In the genomic region with DNA sequence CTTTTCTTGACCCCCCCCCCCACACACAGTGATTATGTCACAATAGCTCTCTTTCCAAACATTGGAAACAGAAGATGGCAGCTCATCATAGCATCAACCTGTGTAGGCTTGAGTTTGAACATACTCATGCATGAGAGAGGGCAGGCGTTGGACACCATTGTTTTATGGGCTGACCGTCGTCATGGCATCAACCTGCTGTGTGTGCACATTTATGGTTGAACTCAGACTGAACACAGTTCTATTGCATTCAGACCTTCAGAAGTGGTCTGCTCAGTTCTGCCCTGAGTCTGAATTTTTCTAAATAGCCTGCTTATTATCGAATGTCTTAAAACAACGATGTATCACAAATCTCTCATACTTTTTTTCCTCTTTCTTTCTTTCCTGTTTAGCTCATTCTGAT, we compare ENCODE assay signal across 13 mouse cellular contexts. TPM values are rescaled to one million over a fixed set of nuclear protein-coding genes. Genes with fewer than 3 reads are reported as not detected.
DNase-seq lines count a peak whose midpoint lies in the region; ATAC-seq lines count a peak whose summit lies in the region.
"Had no signal": no experiment of that assay in that cellular context is flagged by ENCODE, and none has a peak within 500 bp of the region (broad histone marks: within the 10 kb centered on the region; RNA-seq: fewer than 3 reads in every experiment).

No protein-coding gene starts in this region.

- H3K9me3 ChIP-seq in embryonic facial prominence, embryonic 10.5 days = no peaks in the 10 kb centered on the region
- no peaks in the 10 kb centered on the region for H3K9me3 ChIP-seq in hindbrain, embryonic 10.5 days
- H3K9me3 ChIP-seq in midbrain, embryonic 13.5 days = no peaks in the 10 kb centered on the region
- no peaks in the 10 kb centered on the region for H3K9me3 ChIP-seq in liver, embryonic 11.5 days (ENCODE audit: control insufficient read depth, low read length)
- H3K9me3 ChIP-seq: liver, embryonic 13.5 days had no signal

- H3K4me2 ChIP-seq in midbrain, embryonic 13.5 days (replicated peaks) = peak overlapping the region; percentile 86
- H3K4me2 ChIP-seq in liver, embryonic 11.5 days = no peak overlapping the region
- H3K4me2 ChIP-seq: liver, embryonic 13.5 days had no signal

- peaks cover 80% of the 10 kb centered on the region for H3K4me1 ChIP-seq in embryonic facial prominence, embryonic 10.5 days
- H3K4me1 ChIP-seq in hindbrain, embryonic 10.5 days (replicated peaks) = peaks cover 100% of the 10 kb centered on the region
- peaks cover 98% of the 10 kb centered on the region for H3K4me1 ChIP-seq in midbrain, embryonic 13.5 days (replicated peaks)
- H3K4me1 ChIP-seq in liver, embryonic 11.5 days (replicated peaks; ENCODE audit: control insufficient read depth, insufficient read depth, low read length) = peaks cover 6% of the 10 kb centered on the region

- WGBS in embryonic facial prominence, embryonic 10.5 days = 85% methylated on average over 5 of the region's 5 CpGs
- 63% methylated on average over 5 of the region's 5 CpGs for WGBS in hindbrain, embryonic 10.5 days
- 29% methylated on average over 5 of the region's 5 CpGs for WGBS in midbrain, embryonic 13.5 days
- 89% methylated on average over 5 of the region's 5 CpGs for WGBS in liver, embryonic 11.5 days

- no peak overlapping the region for H3K9ac ChIP-seq in midbrain, embryonic 13.5 days (replicated peaks)
- no peak overlapping the region for H3K9ac ChIP-seq in liver, embryonic 11.5 days (ENCODE audit: low read depth, low read length)
- H3K9ac ChIP-seq: liver, embryonic 13.5 days had no signal

- peaks cover 80% of the 10 kb centered on the region for H3K36me3 ChIP-seq in embryonic facial prominence, embryonic 10.5 days (replicated peaks)
- peaks cover 86% of the 10 kb centered on the region for H3K36me3 ChIP-seq in hindbrain, embryonic 10.5 days
- H3K36me3 ChIP-seq in midbrain, embryonic 13.5 days = peaks cover 58% of the 10 kb centered on the region
- peaks cover 28% of the 10 kb centered on the region for H3K36me3 ChIP-seq in liver, embryonic 11.5 days (ENCODE audit: control insufficient read depth, insufficient read depth, low read length)

- DNase-seq in 3T3-L1 (ENCODE audit: low read depth, low spot score) = peak; percentile 27
- no peak for DNase-seq in embryonic facial prominence, embryonic 10.5 days (ENCODE audit: low spot score)
- no peak for DNase-seq in hindbrain, embryonic 10.5 days (ENCODE audit: low spot score)
- no peak for DNase-seq in liver, embryonic 11.5 days (ENCODE audit: low spot score)
- DNase-seq in kidney, adult 9 months = no peak
- DNase-seq: cerebellum, adult 11 months; heart, adult 2 months; heart, postnatal 36 days; kidney, adult 18-20 months; liver, embryonic 13.5 days; lung, postnatal 10 days had no signal

- no peak for ATAC-seq in midbrain, embryonic 13.5 days
- no peak for ATAC-seq in liver, embryonic 11.5 days (replicated peaks; ENCODE audit: low FRiP score)
- no peak for ATAC-seq in megakaryocyte, adult 5-6 weeks (ENCODE audit: poor library complexity, severe bottlenecking)

- peak overlapping the region; percentile 35; the same call in 1 of the 2 replicates for H3K27ac ChIP-seq in embryonic facial prominence, embryonic 10.5 days (replicated peaks)
- peak overlapping the region; percentile 84 for H3K27ac ChIP-seq in hindbrain, embryonic 10.5 days
- peak overlapping the region; percentile 14 for H3K27ac ChIP-seq in midbrain, embryonic 13.5 days
- H3K27ac ChIP-seq in liver, embryonic 11.5 days (ENCODE audit: low read depth, low read length) = no peak overlapping the region
- H3K27ac ChIP-seq: liver, embryonic 13.5 days had no signal

- no peak overlapping the region for H3K4me3 ChIP-seq in embryonic facial prominence, embryonic 10.5 days
- H3K4me3 ChIP-seq in hindbrain, embryonic 10.5 days = peak overlapping the region; percentile 34
- peak overlapping the region; percentile 22; the same call in 1 of the 2 replicates for H3K4me3 ChIP-seq in midbrain, embryonic 13.5 days (replicated peaks)
- no peak overlapping the region for H3K4me3 ChIP-seq in liver, embryonic 11.5 days (ENCODE audit: low read depth, low read length)
- H3K4me3 ChIP-seq: heart, adult 2 months; liver, embryonic 13.5 days had no signal

- H3K27me3 ChIP-seq in embryonic facial prominence, embryonic 10.5 days (replicated peaks; ENCODE audit: low read depth, poor library complexity, severe bottlenecking) = no peaks in the 10 kb centered on the region
- peaks cover 19% of the 10 kb centered on the region for H3K27me3 ChIP-seq in hindbrain, embryonic 10.5 days (ENCODE audit: insufficient read depth, poor library complexity, severe bottlenecking)
- 0 out of 2 replicates have a peak, but pooled peaks cover 3% of the 10 kb centered on the region for H3K27me3 ChIP-seq in midbrain, embryonic 13.5 days
- H3K27me3 ChIP-seq in liver, embryonic 11.5 days (replicated peaks; ENCODE audit: control insufficient read depth, insufficient read depth, low read length) = no peaks in the 10 kb centered on the region
- H3K27me3 ChIP-seq: liver, embryonic 13.5 days had no signal

RNA-seq across cellular contexts. Expression of a gene that starts 9.2 kb away (rescaled TPM):
- 5.6 and 6.8 TPM in 2 replicates for polyA plus RNA-seq in embryonic facial prominence, embryonic 10.5 days (2016; fragmentation: Nextera tagmentation; extraction: Ambion mirVana)
- polyA plus RNA-seq in hindbrain, embryonic 10.5 days (2016; fragmentation: Nextera tagmentation; extraction: Ambion mirVana) = 11.2 and 18.6 TPM in 2 replicates
- 50.2 and 52.1 TPM in 2 replicates for polyA plus RNA-seq in midbrain, embryonic 13.5 days (2015; fragmentation: Nextera tagmentation; extraction: Ambion mirVana)
- 1.9 and 2.2 TPM in 2 replicates for polyA plus RNA-seq in liver, embryonic 11.5 days (2014; fragmentation: Nextera tagmentation; extraction: Ambion mirVana)
- 2.0 and 3.0 TPM in 2 replicates for total RNA-seq in megakaryocyte, adult 5-6 weeks (2015)
- 2.3 and 3.5 TPM in 2 replicates for total RNA-seq in megakaryocyte, adult 5-6 weeks (2017)

RNA-seq across cellular contexts. Expression of a gene that starts 52.0 kb away (rescaled TPM):
- polyA plus RNA-seq in embryonic facial prominence, embryonic 10.5 days (2016; fragmentation: Nextera tagmentation; extraction: Ambion mirVana) = 14.1 and 18.4 TPM in 2 replicates
- 18.7 and 23.4 TPM in 2 replicates for polyA plus RNA-seq in hindbrain, embryonic 10.5 days (2016; fragmentation: Nextera tagmentation; extraction: Ambion mirVana)
- polyA plus RNA-seq in midbrain, embryonic 13.5 days (2015; fragmentation: Nextera tagmentation; extraction: Ambion mirVana) = 26.1 and 26.4 TPM in 2 replicates
- 20.6 and 21.8 TPM in 2 replicates for polyA plus RNA-seq in liver, embryonic 11.5 days (2014; fragmentation: Nextera tagmentation; extraction: Ambion mirVana)
- total RNA-seq in megakaryocyte, adult 5-6 weeks (2015) = 160 and 202 TPM in 2 replicates
- 125 and 139 TPM in 2 replicates for total RNA-seq in megakaryocyte, adult 5-6 weeks (2017)

Comparison
In these comparisons a context has a peak if more than half of its experiments do, and no peak if none do; other contexts are left out.
1. H3K4me3 ChIP-seq: peak in hindbrain, embryonic 10.5 days (single experiment) and midbrain, embryonic 13.5 days (single experiment); none in embryonic facial prominence, embryonic 10.5 days (single experiment) and liver, embryonic 11.5 days (single experiment).